Mouse (Mus musculus): Measurements from ENCODE around the gene Cnih2.

Cnih2 gene

DNA sequence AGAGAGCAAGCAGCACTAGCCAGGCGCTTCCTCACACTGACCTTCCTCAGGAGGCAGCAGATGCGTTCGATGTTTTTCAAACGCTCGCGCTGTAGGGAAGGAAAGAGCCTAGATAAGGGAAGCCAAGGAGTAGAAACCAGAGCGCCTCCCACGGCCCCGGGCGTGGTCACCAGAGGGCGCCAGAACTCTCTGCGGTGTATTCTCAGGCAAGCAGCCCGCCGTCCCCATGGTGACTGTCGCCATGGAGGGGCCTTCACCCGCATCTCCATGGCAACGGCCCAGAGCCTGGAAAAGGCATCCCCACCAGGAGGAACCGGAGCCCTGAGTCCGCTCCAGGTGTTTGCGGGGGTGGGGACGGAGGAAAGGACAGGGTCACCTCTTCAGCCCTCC lies 4.1 kb downstream of the Cnih2 start:
- peak; percentile 97 to 98 for DNase-seq (ENCODE audit: low spot score in 2 of 2)

DNA sequence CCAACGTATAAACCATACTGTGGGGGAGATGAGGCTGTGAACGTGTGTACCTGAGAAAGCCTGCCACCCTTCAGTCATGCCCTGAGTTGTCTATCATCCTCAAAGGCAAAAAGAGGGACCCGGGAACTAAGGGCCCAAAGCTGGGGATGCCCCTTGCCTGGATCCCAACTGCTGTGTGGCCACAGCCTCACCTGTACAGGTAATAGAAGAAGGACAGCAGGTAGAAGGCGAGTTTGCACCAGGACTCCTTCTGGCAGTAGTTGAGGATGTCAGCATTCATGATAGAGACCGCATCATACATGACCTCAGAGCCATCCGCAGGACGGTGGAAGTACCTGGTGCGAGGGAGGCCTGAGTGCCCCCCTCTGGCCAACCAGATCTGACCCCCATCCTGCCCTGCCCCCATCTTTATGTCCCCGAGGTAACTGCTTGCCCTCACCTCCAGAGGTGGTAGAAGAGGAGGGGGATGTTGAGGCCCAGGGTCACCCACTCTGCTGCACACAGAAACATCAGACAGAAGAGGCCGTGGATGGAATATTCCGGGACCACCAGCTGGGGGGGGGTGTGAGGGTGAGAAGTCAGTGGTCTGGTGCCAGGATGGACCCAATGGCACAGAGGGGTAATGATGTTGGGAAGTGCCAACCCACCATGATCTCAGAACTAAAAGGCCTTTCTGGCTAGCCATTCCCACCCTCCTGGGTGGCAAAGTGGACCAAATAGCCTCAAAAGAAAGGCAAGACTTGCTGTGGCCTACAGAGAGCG lies 4.7 kb downstream of the Cnih2 start:
- no peak for DNase-seq (ENCODE audit: low spot score in 2 of 2)

DNA sequence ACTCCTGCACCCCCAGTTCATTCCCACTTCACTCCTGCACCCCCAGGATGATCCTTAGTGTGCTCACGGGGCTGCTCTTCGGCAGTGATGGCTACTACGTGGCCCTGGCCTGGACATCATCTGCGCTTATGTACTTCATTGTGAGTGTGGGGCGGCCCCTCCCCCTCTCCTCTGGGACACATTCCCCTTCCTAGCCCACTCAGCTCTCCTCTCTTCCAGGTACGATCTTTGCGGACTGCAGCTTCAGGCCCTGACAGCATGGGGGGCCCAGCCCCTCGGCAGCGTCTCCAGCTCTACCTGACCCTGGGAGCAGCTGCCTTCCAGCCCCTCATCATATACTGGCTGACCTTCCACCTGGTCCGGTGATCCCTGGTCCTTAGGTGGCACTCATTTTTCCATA lies 6.2 kb downstream of the Cnih2 start:
- no peak for DNase-seq (ENCODE audit: low spot score in 2 of 2)

DNA sequence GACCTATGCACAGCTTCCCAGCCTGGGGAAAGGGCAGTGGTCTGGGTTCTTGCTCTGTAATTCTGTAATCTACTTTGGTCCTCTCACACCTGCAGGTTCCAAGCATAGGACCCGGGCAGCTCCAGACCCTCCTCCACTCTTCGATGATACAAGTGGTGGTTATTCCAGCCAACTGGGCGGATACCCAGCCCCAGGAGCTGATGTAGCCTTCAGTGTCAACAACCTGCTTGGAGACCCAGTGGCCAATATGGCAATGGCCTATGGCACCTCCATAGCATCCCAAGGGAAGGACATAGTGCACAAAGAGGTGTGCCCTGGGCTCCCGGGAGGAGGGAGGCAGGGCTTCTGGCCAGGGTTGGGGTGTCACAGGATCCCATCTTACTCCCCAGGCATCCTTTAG lies 9.0 kb downstream of the Cnih2 start:
- DNase-seq (ENCODE audit: low spot score in 2 of 2): no peak

DNA sequence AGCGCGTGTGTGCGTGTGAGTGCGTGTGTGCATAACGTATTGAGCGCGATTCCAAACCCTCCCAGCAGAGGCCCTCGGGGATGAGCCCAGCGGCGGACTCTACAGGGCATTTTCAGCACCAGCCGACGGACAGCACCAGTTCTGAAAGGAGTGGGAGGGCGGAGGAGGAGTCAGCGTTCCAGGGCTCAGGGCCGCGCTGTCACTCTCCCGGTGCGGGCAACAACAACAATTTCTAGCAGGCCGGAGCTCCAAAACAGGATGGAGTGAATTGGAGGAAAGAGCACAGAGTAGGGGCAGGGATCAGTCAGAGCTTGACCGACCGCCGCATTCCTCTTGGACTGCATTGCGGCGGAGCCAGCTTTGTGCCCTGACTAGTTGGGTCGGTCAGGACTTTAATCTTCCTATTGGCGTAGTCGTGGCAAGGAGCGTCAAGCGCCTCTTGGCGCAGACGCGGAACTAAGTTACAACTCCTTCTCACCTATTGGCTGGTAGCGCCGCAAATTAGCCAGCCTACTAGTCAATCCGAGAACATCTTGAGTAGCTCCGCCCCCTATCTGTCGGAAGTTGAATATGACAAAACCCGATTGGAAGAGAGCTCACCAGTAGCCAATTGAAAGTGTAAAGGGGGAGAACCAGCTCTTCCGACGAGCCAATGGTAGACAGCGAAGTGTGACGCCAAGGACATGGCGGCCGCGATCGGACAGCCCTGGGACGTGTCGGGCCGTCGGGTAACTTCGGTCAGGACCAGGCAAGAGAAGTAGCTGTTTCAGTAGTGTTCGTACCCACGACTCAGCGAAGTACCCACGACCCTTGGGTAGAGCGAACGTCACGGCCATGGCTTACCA lies 10.2 kb downstream of the Cnih2 start, which contains the start of gene Yif1a:
Yif1a (plus strand) TSS at position 655 of the 845 bp plus-strand sequence.
- peak; percentile 92 to 98 for DNase-seq (ENCODE audit: low spot score in 2 of 2)

DNA sequence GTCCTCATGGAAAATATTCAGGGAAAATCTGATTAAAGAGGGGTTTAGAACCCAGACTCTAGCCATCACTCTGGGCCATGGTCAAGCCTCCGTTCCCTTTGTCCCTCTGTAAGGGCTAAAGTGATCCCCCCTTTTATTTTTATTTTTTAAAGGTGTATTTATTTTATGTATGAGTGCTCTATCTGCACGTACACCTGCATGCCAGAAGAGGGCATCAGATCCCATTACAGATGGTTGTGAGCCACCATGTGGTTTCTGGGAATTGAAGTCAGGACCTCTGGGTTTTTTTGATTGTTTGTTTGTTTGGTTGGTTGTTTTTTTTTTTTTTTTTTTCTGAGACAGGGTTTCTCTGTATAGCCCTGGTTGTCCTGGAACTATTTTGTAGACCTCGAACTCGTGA lies 11.8 kb downstream of the Cnih2 start:
- peak in 1 of 2 experiments; percentile 3 for DNase-seq (ENCODE audit: low spot score in 2 of 2)

DNA sequence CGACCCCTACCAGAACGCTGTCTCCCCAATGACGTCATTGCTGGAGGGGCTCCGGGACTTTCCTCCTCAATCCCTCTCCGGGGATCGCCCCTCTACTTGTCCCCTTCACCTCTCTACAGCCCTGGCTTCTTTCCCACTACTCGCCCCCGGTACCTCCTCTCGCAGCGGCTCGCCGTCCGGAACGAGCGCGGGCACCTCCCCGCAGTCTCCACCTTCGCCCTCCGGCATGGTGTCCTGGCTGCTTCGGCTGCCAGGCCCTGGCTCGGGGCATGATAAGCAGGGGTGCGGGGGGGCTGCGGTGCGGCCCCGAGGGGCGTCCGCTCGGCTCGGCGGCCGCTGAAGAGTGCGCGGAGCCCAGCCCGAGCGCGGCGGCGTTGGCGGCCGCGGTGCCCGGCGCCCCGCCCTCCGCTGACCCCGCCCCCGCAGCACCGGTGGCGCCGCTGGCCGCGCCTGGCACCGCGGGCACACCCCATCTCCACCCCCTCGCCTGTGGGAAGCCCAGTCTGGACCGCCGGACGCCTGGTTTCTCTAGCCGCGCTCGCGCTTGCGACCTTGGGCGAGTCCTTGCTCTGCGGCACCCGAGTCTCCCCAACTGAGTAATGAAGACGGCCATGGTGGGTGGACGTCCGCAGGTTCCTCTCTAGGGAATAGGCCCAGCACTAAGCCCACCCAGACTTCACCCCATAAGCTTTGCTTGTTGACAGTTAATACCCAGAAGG lies 13.0 kb downstream of the Cnih2 start, which contains the start of gene Tmem151a:
Tmem151a (minus strand) TSS at position 387 of the 719 bp plus-strand sequence.
- peak in 1 of 2 experiments; percentile 65 for DNase-seq (ENCODE audit: low spot score in 2 of 2)

DNA sequence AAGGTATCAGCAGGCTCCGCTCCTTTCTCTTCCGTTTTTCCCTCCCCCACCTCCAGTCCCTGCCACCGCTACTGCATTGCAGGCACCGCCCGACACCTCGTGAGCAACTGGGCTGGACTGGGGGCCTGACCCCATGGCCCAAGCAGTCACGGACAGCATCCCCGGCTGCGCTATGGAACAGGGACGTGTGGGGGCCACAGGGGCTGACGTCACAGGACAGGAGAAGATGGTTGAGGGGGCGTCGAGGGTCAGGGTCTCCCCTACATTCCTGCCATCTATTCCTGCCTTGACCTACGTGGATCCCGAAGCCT lies 13.5 kb downstream of the Cnih2 start:
- no peak for DNase-seq (ENCODE audit: low spot score in 2 of 2)

DNA sequence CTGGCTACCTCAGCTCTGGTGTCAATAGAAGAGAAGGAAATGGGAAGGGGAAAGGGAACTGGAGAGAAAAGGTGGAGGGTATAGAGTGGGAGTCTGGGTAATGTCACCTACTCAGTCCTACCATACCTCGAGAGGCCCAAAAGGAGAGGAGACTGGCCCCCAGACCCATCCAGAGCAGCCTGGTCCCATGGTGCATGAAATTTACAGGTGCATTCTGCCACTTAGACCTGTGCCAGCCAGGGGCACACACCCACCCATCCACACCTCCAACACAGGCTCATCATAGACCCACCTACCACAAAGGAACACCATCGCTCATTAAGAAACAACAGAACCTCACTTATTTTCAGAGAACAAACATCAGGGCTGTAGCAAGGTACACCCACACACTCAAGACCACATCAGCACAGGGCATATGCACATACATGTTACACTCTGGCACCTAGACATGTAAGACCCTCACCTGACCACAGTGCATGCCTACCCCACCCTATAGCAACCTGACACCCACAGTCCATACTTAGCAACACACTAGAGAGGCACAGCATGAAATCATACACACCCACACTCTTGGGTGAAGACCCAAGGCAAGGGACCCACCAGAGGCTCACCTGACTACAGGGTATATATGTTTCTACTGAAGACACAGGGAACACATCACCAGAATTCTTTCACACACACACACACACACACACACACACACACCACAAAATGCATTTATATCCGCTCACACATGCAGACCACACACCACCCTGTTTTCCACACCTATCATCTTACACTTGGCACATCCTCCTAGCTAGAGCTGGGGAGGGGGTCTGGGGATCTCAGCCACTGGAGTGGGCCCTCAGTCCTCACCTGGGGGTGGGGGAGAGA lies 14.1 kb downstream of the Cnih2 start:
- DNase-seq (ENCODE audit: low spot score in 2 of 2): no peak

DNA sequence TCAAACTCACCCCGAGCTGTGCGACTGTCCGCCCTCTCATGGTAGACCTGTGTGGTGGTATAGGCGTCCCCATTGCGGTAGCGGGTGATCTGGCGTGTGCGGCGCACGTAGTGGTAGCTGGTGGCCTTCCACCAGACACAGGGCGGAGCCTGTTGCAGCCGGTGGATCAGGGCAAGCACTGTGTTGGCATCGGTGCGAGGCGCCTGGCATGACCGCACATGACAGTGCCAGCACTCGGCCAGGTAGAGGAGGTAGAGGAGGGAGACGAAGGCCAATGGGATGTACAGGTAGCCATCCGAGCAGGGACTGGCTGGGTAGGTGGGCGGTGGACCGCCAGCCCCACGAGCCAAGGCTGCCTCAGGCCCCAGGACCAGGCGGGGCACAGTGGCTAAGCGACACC lies 15.7 kb downstream of the Cnih2 start:
- no peak for DNase-seq (ENCODE audit: low spot score in 2 of 2)

DNA sequence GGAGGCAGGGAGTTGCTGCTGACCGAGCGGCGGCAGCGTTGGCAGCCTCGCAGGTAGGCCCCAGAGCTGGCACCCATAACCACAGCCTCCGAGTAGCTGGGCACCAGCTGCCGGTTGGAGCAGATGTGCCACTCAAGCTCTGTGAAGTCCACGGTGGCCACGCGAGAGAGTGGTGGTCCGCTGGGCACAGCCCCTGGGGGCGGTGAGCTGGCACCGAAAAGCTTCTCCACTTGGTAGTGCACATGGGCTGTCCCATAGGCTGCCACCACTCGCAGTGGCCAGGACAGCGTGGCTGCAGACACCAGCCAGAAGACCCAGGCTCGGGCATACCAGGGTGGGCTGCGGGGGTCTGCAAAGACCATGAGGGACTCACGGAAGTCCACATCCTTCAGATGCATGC lies 16.3 kb downstream of the Cnih2 start:
- DNase-seq (ENCODE audit: low spot score in 2 of 2): no peak

DNA sequence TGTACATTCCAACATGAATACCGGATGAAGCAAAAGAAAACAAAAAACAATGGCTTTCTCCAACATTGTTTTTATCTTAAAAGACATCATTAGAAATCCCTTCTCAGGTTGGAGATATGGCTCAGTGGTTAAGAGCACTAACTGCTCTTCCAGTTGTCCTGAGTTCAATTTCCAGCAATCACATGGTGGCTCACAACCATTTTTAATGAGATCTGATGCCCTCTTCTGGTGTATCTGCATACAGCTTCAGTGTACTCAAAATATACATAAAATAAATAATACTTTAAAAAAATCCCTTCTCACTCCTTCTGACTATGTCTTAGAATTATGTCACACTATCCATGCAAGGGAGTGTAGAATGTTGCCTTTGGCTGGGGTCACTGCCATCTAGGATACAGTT lies 19.0 kb downstream of the Cnih2 start:
- DNase-seq (ENCODE audit: low spot score in 2 of 2): no peak

DNA sequence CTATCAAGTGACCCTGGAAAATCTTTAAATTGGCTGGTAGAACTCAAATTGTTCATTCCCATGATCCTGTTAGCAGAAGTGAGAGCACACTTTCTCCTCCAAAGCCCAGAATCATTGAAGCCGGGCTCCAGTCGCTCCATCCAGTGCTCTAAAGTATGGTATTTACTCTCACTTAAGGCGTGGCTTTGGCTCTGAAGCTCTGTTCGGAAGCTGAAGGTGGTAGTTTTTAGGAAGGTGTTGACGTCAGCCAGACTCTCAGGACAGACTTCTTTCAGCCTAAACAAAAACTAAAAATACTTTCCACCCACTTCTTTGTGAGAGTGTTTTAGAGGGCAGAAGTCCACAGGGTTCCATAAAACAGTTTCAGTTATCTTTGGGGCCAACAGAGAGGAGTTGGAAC lies 24.8 kb downstream of the Cnih2 start:
- DNase-seq (ENCODE audit: low spot score in 2 of 2): peak in 1 of 2 experiments; percentile 16

DNA sequence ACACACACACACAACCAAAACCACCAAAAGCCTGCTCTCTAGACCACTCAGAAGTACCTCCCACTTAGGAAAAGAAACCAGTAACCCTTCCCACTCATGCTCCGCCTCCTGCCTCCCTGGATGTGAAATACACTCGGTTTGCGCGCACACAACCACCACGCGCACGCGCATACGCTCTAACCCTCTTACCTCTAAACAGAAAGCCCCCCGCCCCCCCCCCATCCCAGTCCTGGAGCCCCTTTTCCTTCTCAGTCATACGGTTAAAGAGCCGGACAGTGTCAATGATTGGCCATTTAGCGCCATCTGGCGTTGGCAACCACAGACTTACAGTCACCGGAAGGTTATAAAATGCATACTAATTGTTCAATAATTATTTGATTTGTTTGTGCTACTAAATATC lies 25.3 kb downstream of the Cnih2 start:
- DNase-seq (ENCODE audit: low spot score in 2 of 2): peak in 1 of 2 experiments; percentile 28

DNA sequence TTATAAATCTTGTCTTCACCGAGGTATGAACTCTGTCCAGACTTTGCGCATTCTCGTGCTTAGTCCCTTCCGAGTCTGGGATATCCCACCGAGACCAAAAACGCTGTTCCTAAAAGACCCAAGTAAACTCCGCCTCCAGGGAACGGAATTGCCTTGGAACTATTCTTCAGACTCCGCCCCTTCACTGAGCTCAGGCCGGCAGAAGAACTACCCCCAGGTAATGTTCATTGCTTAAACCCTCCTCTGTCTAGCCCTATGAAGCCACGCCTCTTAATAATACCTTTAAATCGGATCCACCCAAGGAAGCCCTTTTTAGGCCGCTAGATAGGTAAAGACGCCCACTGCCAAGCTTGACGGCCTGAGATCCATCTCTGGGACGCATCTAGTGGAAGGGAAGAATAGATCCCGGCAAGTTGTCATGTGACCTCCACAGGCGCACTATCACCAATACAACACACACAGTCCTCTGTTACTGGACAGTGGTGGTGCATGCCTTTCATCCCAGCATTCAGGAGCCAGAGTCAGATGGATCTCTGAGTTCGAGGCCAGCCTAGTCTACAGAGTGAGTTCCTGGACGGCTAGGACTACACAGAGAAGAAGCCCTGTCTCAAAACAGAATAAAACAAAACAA lies 25.8 kb downstream of the Cnih2 start:
- peak in 1 of 2 experiments; percentile 4 for DNase-seq (ENCODE audit: low spot score in 2 of 2)

DNA sequence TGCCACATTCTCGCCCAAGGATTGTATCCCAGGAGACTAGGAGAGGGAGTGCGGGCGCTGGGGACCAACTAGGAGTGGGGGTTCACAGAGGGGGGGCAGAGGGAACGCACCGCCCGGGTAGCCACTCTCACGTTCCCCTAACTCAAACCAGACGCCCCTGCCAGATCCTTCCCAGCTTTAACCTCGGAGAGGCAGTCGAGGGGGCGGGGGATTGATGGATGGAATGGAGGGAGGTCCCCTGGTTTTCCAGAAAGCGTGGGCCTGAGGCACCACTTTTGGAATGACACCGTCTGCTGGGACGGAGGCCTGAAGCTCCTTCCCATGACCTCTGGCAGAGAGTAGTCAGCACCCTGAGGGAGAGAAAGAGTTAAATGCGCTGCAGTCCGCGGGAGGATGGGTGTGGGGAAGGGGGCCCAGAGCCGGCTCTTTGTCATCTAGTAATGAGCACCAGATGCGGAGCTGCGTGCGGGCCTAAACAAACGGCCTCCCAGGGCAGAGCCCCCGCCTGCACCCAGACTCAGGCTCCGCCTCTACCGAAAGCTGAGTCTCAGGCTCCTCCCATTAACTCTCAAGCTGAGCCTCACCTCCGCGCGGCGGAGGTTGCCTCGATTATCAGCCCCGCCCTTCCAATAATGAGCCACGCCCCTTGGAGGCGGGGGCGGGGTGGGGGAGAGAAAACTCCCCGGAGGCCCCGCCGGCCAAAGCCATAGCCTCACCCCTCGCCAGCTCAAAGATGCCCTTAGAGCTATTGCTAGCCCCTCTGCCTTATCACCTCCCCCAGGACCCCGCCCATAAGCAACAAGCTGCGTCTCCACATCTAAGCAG lies 26.6 kb downstream of the Cnih2 start:
- DNase-seq (ENCODE audit: low spot score in 2 of 2): peak in 1 of 2 experiments; percentile 50

DNA sequence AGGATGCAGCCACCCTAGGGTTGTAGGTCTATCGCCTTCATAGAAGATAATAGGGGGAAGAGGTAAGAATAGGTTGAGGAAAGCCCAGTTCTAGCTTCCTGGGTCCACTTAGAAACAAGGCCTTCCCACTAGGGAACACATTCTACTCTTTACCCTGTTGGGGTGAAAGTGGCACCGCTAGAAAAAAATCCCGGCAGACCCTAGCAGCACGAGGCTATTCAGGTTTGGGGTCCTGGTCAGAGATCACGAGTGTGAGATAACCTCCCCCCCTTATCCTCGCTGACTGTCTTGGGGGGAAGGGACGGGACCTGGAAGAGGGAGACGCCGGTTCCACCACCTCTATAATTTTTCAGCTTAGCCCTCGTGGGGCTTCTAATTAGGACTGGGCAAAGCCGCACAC lies 27.2 kb downstream of the Cnih2 start:
- no peak for DNase-seq (ENCODE audit: low spot score in 2 of 2)

DNA sequence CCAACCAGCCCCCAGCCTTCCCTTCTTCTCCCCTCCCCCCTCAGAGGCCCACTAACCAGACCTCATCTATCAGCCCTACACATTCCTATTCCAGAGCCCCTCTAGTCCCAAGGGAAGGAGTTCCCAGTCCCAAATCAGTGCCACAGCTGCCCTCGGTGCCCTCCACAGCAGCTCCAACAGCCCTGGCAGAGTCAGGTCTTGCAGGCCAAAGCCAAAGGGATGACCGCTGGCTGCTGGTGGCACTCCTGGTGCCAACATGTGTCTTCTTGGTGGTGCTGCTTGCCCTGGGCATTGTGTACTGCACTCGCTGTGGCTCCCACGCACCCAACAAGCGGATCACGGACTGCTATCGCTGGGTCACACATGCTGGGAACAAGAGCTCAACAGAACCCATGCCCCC lies 28.3 kb downstream of the Cnih2 start:
- no peak for DNase-seq (ENCODE audit: low spot score in 2 of 2)

DNA sequence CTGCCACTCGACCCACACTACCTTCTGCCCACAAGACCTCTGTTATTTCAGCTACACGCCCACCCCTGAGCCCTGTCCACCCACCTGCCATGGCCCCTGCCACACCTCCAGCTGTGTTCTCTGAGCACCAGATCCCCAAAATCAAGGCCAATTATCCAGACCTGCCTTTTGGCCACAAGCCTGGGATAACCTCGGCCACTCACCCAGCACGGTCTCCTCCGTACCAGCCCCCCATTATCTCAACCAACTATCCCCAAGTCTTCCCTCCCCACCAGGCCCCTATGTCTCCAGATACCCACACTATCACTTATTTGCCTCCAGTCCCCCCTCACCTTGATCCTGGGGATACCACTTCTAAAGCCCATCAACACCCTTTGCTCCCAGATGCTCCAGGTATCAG lies 28.8 kb downstream of the Cnih2 start:
- DNase-seq (ENCODE audit: low spot score in 2 of 2): no peak
